Mouse (Mus musculus) limb, embryonic 12.5 days (tissue): ENCODE data around the gene Tmem198b. TPM values are rescaled to one million over a fixed set of nuclear protein-coding genes. Genes with fewer than 3 reads are reported as not detected.

Source experiments
- polyA plus RNA-seq: library from polyadenylated mRNA; unstranded; fragments of >200 nt; fragmentation: Nextera tagmentation; extraction: Ambion mirVana; gene quantifications from 2 replicates; pipeline ENCODE4 v1.2.1, GENCODE M21; 2016

Gene Tmem198b
- polyA plus RNA-seq, 1 experiment from 2014 or later = 23.4 TPM

Other genes starting within 250 kb of the Tmem198b start
- 199 and 206 TPM in 2 replicates for gene Pa2g4, start 238.4 kb downstream of the Tmem198b start, polyA plus RNA-seq
- 15.4 and 16.6 TPM in 2 replicates for gene Erbb3, start 214.7 kb downstream of the Tmem198b start, polyA plus RNA-seq
- 753 and 757 TPM in 2 replicates for gene Rps26, start 177.6 kb downstream of the Tmem198b start, polyA plus RNA-seq
- 3.4 and 4.0 TPM in 2 replicates for gene Ikzf4, start 158.4 kb downstream of the Tmem198b start, polyA plus RNA-seq
- 14.7 and 16.7 TPM in 2 replicates for gene Suox, start 130.3 kb downstream of the Tmem198b start, polyA plus RNA-seq
- gene Rab5b, start 108.1 kb downstream of the Tmem198b start, polyA plus RNA-seq = 72.7 and 78.2 TPM in 2 replicates
- gene Pmel, start 100.2 kb downstream of the Tmem198b start, polyA plus RNA-seq = 0.71 and 1.2 TPM in 2 replicates
- 147 and 161 TPM in 2 replicates for gene Cdk2, start 99.3 kb downstream of the Tmem198b start, polyA plus RNA-seq
- gene Dgka, start 59.5 kb downstream of the Tmem198b start, polyA plus RNA-seq = 8.4 and 8.9 TPM in 2 replicates
- gene Pym1, start 56.5 kb downstream of the Tmem198b start, polyA plus RNA-seq = 54.2 and 55.2 TPM in 2 replicates
- 0.36 and 0.50 TPM in 2 replicates for gene Mmp19, start 13.5 kb downstream of the Tmem198b start, polyA plus RNA-seq
- gene Dnajc14, start 308 bp downstream of the Tmem198b start, polyA plus RNA-seq = 56.4 and 58.0 TPM in 2 replicates
- 241 and 260 TPM in 2 replicates for gene Sarnp, start 13.0 kb upstream of the Tmem198b start, polyA plus RNA-seq
- 27.9 and 31.6 TPM in 2 replicates for gene Ormdl2, start 17.3 kb upstream of the Tmem198b start, polyA plus RNA-seq
- 15.2 and 20.7 TPM in 2 replicates for gene Gdf11, start 87.3 kb upstream of the Tmem198b start, polyA plus RNA-seq
- 522 and 547 TPM in 2 replicates for gene Cd63, start 96.6 kb upstream of the Tmem198b start, polyA plus RNA-seq
- 9.3 and 11.4 TPM in 2 replicates for gene Rdh5, start 118.5 kb upstream of the Tmem198b start, polyA plus RNA-seq
- 197 and 202 TPM in 2 replicates for gene Bloc1s1, start 119.7 kb upstream of the Tmem198b start, polyA plus RNA-seq
- 1.3 and 1.7 TPM in 2 replicates for gene Itga7, start 129.4 kb upstream of the Tmem198b start, polyA plus RNA-seq
- gene Mettl7b, start 156.6 kb upstream of the Tmem198b start, polyA plus RNA-seq = not detected in 2 replicates
- not detected in 2 replicates for gene Olfr9, start 185.1 kb upstream of the Tmem198b start, polyA plus RNA-seq
- not detected in 2 replicates for gene Olfr763, start 206.4 kb upstream of the Tmem198b start, polyA plus RNA-seq
- not detected in 2 replicates for gene Olfr764-ps1, start 235.5 kb upstream of the Tmem198b start, polyA plus RNA-seq
- gene Olfr765, start 245.6 kb upstream of the Tmem198b start, polyA plus RNA-seq = not detected in 2 replicates